Mouse (Mus musculus): ENCODE measurements around the gene Aebp2. TPM values are rescaled to one million over a fixed set of nuclear protein-coding genes. Genes with fewer than 3 reads are reported as not detected.

Aebp2 gene
- polyA plus RNA-seq, 1 experiment from 2014 or later = 15.3 TPM

DNA sequence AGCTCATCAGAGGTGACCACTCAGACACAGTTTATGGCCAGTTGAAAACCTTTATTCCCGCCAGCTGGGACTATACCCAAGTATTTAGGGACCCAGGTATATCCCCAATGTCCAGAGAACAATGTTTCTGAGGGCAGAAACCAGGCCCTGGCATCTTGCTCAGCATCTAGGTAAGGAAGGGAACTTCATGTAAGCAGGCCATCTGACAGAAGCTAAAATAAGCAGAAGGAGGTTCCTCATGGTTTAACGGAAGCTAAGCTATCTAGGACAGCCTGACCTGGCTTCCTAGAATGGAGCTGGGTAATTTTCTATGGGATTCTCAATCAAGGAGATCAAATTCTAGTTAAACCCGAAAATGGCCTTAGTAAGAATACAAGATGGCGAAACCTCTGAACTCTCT lies 12.9 kb upstream of the Aebp2 start:
- no peak for ATAC-seq (ENCODE audit: insufficient number of reproducible peaks, insufficient read depth, low FRiP score, low TSS enrichment, low read depth)
- H3K4me2 ChIP-seq = no peak overlapping the region
- no peaks in the 10 kb centered on the region for H3K36me3 ChIP-seq
- no peaks in the 10 kb centered on the region for H3K9me3 ChIP-seq
- 86% methylated on average over 4 of the region's 4 CpGs for WGBS
- H3K4me1 ChIP-seq = peaks cover 15% of the 10 kb centered on the region
- no peaks in the 10 kb centered on the region for H3K27me3 ChIP-seq
- H3K9ac ChIP-seq = no peak overlapping the region
- no peak overlapping the region for H3K27ac ChIP-seq
- H3K4me3 ChIP-seq = no peak overlapping the region

DNA sequence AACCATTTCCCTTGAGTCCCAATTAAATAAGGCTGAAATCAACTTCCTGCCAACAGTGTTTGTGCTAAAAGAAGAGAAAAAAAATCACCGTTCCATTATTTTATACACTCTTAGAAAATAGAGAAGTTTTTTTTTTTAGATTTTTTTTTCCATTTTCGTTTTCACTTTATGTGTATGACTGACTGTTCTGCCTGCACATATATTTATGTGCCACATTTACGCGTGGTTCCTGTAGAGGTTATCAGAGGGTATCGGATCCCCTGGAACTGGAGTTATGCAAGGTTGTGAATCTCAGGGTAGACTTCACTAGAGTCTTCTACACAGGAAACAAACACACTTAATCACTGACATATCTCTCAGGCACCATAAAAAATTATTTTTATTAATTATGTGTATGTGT lies 12.3 kb upstream of the Aebp2 start:
- no peaks in the 10 kb centered on the region for H3K36me3 ChIP-seq
- no peak overlapping the region for H3K9ac ChIP-seq
- H3K4me1 ChIP-seq = peaks cover 15% of the 10 kb centered on the region
- no peaks in the 10 kb centered on the region for H3K27me3 ChIP-seq
- no peak for ATAC-seq (ENCODE audit: insufficient number of reproducible peaks, insufficient read depth, low FRiP score, low TSS enrichment, low read depth)
- no peak overlapping the region for H3K27ac ChIP-seq
- H3K9me3 ChIP-seq = no peaks in the 10 kb centered on the region
- 82% methylated on average over 5 of the region's 5 CpGs for WGBS
- H3K4me2 ChIP-seq = no peak overlapping the region
- no peak overlapping the region for H3K4me3 ChIP-seq

DNA sequence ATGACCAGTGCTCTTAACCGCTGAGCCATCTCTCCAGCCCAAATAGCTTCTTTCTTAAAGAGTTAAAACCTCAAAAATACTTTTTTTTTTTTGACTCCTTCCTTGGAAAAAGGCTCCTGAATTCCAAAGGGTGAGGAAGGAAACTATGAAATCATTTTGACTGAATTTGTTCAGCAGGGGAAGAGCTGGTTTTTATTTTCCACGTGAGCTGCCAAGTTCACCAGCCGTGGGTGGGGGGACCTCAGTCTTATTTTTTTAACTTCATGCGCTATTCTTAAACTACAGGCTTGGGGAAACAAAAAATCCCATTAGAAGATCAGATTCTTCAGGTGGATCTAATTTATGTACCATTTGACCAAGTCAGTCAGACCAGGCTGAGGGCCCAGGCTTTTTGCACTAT lies 11.2 kb upstream of the Aebp2 start:
- H3K9ac ChIP-seq = no peak overlapping the region

DNA sequence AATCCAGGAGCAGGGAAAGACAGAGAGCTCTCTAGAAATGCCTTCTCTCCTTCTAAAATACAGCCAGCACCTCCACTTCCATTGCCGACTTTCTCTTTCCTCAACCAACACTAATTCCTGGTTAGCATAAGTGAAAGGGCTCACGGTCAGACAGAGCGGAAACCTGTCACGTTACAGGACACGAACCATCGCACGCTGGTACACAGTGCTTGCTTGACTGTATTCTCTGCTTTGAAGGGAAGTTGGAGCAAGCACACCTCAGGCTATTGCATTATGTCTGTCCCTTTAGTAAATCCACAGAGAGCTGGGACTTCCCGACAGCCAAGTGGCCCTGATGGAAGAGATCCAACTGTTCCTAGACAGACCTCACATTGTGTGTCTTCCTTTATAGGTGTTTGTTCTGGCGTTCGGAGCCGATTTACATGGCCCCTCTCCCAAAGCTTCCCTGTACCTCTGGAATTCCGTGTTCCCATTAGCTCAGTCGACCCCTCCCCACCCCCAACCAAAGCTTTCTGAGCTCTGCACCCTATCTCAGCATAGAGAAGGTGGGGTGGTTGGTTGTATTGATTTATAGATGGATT lies 10.5 kb upstream of the Aebp2 start:
- no peaks in the 10 kb centered on the region for H3K36me3 ChIP-seq
- peaks cover 7% of the 10 kb centered on the region for H3K4me1 ChIP-seq
- 71% methylated on average over 13 of the region's 13 CpGs for WGBS
- ATAC-seq (ENCODE audit: insufficient number of reproducible peaks, insufficient read depth, low FRiP score, low TSS enrichment, low read depth) = no peak
- no peaks in the 10 kb centered on the region for H3K27me3 ChIP-seq
- no peak overlapping the region for H3K9ac ChIP-seq
- no peaks in the 10 kb centered on the region for H3K9me3 ChIP-seq
- no peak overlapping the region for H3K4me2 ChIP-seq
- H3K4me3 ChIP-seq = no peak overlapping the region
- H3K27ac ChIP-seq = peak overlapping the region; percentile 80

More for the DNA sequence above, 11.2 kb upstream of the Aebp2 start:
- 45% methylated on average over 4 of the region's 4 CpGs for WGBS
- no peak for ATAC-seq (ENCODE audit: insufficient number of reproducible peaks, insufficient read depth, low FRiP score, low TSS enrichment, low read depth)
- Histone ChIP-seq H3K27ac (peak overlapping the region; percentile 80), H3K4me3 (no peak overlapping the region), H3K27me3 (no peaks in the 10 kb centered on the region), H3K36me3 (no peaks in the 10 kb centered on the region), H3K4me2 (no peak overlapping the region), H3K9me3 (no peaks in the 10 kb centered on the region), H3K4me1 (peaks cover 13% of the 10 kb centered on the region)

DNA sequence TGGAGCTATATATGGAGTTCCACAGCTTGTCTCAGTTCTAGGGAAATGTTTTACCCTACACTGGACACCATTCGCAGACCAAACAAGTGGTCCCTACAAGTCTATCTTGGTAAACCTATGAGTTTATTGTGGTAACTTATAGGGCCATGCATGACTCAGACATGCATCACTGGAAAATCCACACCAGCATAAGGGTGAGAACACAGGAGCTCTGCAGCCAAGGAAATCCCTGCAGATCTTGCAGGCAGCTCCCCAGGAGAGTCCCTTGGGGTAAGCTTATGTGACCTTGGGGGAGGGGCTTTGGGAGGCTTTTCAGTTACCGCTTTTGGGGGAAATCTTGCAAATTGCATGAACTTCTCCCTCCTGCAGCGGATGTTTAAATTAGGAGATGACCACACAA lies 8.6 kb upstream of the Aebp2 start:
- H3K9ac ChIP-seq = no peak overlapping the region
- 70% methylated on average over 3 of the region's 3 CpGs for WGBS
- H3K4me1 ChIP-seq = peaks cover 7% of the 10 kb centered on the region

DNA sequence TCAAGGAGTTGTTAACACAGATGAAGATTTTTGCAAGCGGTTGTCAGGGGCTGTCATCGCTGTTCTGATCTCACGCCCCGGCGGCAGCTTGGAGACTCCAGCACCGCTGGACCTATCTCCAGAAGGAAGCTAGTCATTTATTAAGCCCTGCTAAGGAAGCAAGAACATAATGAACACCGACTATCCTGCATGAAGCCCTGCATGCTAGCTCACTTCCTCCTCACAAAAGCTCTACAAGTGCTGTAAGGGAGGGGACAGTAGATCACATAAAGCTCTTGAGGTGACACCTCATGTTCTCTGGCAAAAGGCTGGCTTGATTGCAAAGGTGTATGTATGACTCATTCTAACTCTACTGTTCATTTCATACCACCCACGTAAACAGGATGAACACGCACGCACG lies 7.8 kb upstream of the Aebp2 start:
- H3K36me3 ChIP-seq = no peaks in the 10 kb centered on the region
- no peaks in the 10 kb centered on the region for H3K27me3 ChIP-seq
- H3K4me2 ChIP-seq = no peak overlapping the region
- ATAC-seq (ENCODE audit: insufficient number of reproducible peaks, insufficient read depth, low FRiP score, low TSS enrichment, low read depth) = no peak
- H3K9ac ChIP-seq = no peak overlapping the region
- 95% methylated on average over 11 of the region's 11 CpGs for WGBS
- H3K9me3 ChIP-seq = no peaks in the 10 kb centered on the region
- H3K27ac ChIP-seq = no peak overlapping the region
- H3K4me3 ChIP-seq = no peak overlapping the region
- H3K4me1 ChIP-seq = peaks cover 7% of the 10 kb centered on the region

More for the DNA sequence above, 8.6 kb upstream of the Aebp2 start:
- Histone ChIP-seq H3K27ac (no peak overlapping the region), H3K36me3 (no peaks in the 10 kb centered on the region), H3K9me3 (no peaks in the 10 kb centered on the region), H3K27me3 (no peaks in the 10 kb centered on the region), H3K4me3 (no peak overlapping the region), H3K4me2 (no peak overlapping the region)
- no peak for ATAC-seq (ENCODE audit: insufficient number of reproducible peaks, insufficient read depth, low FRiP score, low TSS enrichment, low read depth)

DNA sequence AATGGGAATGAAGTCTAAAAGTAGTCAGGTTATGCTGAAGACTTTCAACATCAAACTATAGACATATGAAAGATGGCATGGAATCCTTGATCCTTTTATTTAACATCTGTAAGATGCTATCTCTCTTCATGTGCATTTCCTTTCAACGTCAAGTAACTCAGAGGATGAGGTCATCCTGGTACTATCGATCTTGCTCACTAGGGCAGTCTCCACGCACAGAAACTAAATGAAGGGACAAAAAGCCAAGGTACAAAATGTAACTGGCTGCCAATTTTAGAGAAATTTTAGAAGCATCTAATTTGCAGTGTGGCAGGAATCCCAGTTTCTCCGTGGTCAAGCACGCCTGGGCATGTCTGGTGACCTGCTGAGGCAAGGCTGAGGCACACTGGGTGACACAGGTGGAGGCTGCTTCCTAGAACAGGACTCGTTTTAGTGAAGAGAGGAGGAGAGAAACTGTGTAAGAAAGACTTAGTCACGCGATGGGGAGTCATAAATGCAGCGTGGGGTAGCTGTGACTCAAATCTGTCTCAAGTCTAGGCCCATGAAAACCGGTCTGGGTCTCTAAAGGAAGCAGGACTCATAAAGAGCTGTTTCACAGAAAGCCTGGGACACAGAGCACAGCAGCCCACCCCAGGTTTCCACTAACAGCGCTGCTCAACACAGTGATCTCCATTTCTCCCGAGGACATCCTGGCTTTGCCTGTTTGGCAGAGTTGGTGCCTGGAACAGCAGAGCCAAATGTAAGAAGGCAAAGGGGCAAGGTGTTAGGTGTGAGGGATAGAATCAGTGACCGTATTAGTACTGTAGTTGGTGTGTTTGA lies 1.7 kb upstream of the Aebp2 start:
- Histone ChIP-seq H3K4me3 (no peak overlapping the region), H3K4me2 (no peak overlapping the region), H3K36me3 (no peaks in the 10 kb centered on the region), H3K9ac (no peak overlapping the region), H3K9me3 (no peaks in the 10 kb centered on the region), H3K27me3 (no peaks in the 10 kb centered on the region), H3K27ac (peak overlapping the region; percentile 24; the same call in 1 of the 2 replicates), H3K4me1 (peaks cover 17% of the 10 kb centered on the region)
- 50% methylated on average over 13 of the region's 13 CpGs for WGBS
- ATAC-seq (ENCODE audit: insufficient number of reproducible peaks, insufficient read depth, low FRiP score, low TSS enrichment, low read depth) = no peak

DNA sequence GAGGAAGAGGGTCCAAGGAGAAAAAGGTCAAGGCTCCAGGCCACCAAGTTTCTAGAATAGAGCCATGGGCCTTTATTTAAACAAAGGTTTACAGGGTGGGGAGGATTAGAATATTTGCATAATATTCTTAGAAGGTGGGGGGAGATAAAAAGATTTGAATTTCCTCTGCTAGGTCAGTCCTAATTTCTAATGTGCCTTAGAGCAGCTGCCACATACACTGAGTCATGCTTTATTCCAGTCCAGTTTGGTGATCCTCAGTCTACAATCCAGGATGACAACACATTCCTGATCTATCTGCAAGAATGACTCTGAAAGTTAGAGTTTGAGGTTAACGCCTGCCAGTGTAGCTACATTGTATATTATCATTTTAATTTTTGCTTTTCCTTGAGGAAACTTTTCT lies 841 bp upstream of the Aebp2 start:
- Histone ChIP-seq H3K27me3 (no peaks in the 10 kb centered on the region), H3K36me3 (no peaks in the 10 kb centered on the region), H3K4me3 (no peak overlapping the region), H3K27ac (no peak overlapping the region; the same call in 1 of the 2 replicates), H3K4me2 (no peak overlapping the region), H3K4me1 (peaks cover 26% of the 10 kb centered on the region), H3K9ac (no peak overlapping the region), H3K9me3 (no peaks in the 10 kb centered on the region)
- no peak for ATAC-seq (ENCODE audit: insufficient number of reproducible peaks, insufficient read depth, low FRiP score, low TSS enrichment, low read depth)
- 93% methylated on average over 1 of the region's 1 CpGs for WGBS

DNA sequence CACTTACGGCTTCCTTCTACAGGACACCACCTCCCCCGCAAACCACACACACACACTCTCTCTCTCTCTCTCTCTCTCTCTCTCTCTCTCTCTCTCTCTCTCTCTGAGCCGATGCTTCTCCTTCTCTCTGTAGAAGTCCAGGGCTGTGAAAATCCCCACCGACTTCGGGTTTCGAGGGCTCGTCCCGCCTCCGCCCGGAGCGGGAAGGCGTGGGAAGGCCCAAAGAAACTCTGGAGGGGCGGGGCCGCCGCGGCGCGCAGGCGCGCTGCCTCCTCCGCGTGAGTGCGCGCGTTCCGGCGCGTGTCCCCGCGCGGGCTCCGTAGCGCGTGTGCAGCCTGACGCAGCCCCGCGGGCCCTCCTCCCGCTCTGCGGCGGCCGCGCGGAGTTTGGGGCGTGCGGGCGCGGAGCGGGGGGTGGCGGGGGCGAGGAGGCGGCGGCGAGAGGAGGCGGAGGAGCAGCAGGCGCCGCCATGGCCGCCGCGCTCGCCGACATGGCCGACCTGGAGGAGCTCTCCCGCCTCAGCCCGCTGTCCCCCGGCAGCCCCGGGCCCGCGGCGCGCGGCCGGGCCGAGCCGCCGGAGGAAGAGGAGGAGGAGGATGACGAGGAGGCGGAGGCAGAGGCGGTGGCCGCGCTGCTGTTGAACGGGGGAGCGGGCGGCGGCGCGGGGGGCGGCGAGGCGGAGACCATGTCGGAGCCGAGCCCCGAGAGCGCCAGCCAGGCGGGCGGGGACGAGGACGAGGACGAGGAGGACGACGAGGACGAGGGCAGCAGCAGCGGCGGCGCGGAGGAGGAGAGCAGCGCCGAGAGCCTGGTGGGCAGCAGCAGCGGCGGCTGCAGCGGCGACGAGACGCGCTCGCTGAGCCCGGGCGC lies 998 bp downstream of the Aebp2 start:
- H3K9me3 ChIP-seq = no peaks in the 10 kb centered on the region
- H3K4me2 ChIP-seq = peak overlapping the region; percentile 77
- no peaks in the 10 kb centered on the region for H3K36me3 ChIP-seq
- peaks cover 37% of the 10 kb centered on the region for H3K4me1 ChIP-seq
- H3K9ac ChIP-seq = peak overlapping the region; percentile 95
- H3K27me3 ChIP-seq = no peaks in the 10 kb centered on the region
- peak overlapping the region; percentile 88 for H3K4me3 ChIP-seq
- WGBS = under 1% methylated on average over 94 of the region's 117 CpGs
- peak; percentile 91 for ATAC-seq (ENCODE audit: insufficient number of reproducible peaks, insufficient read depth, low FRiP score, low TSS enrichment, low read depth)
- H3K27ac ChIP-seq = peak overlapping the region; percentile 95

DNA sequence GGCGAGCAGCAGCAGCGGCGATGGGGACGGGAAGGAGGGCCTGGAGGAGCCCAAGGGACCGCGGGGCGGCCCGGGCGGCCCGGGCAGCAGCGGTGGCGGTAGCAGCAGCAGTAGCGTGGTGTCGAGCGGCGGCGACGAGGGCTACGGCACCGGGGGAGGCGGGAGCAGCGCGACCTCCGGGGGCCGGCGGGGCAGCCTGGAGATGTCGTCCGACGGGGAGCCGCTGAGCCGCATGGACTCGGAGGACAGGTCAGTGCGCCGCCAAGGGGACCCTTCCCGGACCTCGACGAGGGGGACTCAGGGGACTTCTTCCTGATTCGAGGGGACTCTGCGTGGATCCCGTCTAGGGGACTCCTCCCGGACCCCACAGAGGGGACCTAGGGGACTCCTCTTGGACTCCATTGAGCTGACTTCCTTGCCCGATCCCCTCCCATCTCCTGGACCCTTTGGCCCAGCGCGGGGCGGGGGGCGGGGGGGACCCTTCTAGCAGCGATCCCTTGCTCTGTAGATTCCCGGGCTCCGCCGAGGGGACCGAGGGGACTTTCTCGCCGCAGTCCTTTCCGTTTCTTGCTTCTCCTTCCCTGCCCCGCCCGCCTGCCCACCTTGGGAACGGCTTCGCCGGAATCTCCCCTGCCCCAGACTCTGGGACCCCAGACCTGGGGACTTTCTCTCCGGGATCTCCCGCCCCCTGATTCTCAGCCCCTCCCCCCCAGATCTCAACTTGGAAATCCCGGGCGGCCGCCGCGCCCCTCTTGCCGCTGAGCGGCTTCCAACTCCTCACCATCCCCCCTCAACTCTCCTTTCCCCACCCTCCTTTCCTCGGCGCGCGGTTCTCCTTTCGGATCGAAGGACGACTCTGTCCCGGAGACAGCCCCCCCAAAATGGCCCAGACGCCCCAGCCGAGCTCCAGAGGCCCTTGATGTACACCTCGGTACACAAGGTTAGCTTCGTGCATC lies 1.9 kb downstream of the Aebp2 start:
- Histone ChIP-seq H3K4me3 (peak overlapping the region; percentile 88), H3K4me1 (peaks cover 37% of the 10 kb centered on the region), H3K4me2 (peak overlapping the region; percentile 77), H3K36me3 (no peaks in the 10 kb centered on the region), H3K27me3 (no peaks in the 10 kb centered on the region), H3K9me3 (no peaks in the 10 kb centered on the region), H3K27ac (peak overlapping the region; percentile 95), H3K9ac (peak overlapping the region; percentile 95)
- ATAC-seq (ENCODE audit: insufficient number of reproducible peaks, insufficient read depth, low FRiP score, low TSS enrichment, low read depth) = peak; percentile 26
- WGBS = under 1% methylated on average over 80 of the region's 80 CpGs

All from embryonic facial prominence, embryonic 13.5 days (tissue).